Mouse (Mus musculus) heart, adult 2 months (tissue): Measurements from ENCODE around the gene Gprin2. TPM values are rescaled to one million over a fixed set of nuclear protein-coding genes. Genes with fewer than 3 reads are reported as not detected.
A peak's percentile ranks its signal among the peaks of the same experiment; 100 is the strongest.

Experiments
- DNase-seq, 2 experiments: peaks; one replicate each; pipeline ENCODE4 v3.0.0; 2021
- H3K27ac ChIP-seq: fragments of 200-600 bp; 2 replicates; pipeline ENCODE4 v1.8.1; 2022
- H3K27me3 ChIP-seq: fragments of 200-500 bp; 2 replicates; pipeline ENCODE4 v1.6.1; 2012; ENCODE audit warnings: mild to moderate bottlenecking, low read length, inconsistent platforms, mixed read lengths; ENCODE audit not compliant: control insufficient read depth, insufficient read depth
- H3K36me3 ChIP-seq: fragments of 200-500 bp; 2 replicates; pipeline ENCODE4 v1.6.1; 2012; ENCODE audit warnings: low read length, inconsistent platforms; ENCODE audit not compliant: control insufficient read depth, insufficient read depth
- H3K4me1 ChIP-seq: fragments of 200-500 bp; 2 replicates; pipeline ENCODE4 v1.6.1; 2011; ENCODE audit warnings: low read length; ENCODE audit not compliant: control insufficient read depth, insufficient read depth
- H3K4me3 ChIP-seq: fragments of 200-600 bp; 2 replicates; pipeline ENCODE4 v1.8.1; 2022
- H3K79me2 ChIP-seq: fragments of 200-500 bp; replicated peaks from 2 replicates; pipeline ENCODE4 v1.6.1; 2012; ENCODE audit warnings: mild to moderate bottlenecking, inconsistent platforms, low read length, moderate library complexity, mixed read lengths; ENCODE audit not compliant: control insufficient read depth, insufficient read depth
- H3K9ac ChIP-seq: fragments of 200-500 bp; 2 replicates; pipeline ENCODE4 v1.6.1; 2012; ENCODE audit warnings: low read depth, mild to moderate bottlenecking, control low read depth, inconsistent platforms, low read length, mixed read lengths
- CTCF ChIP-seq: fragments of 200-600 bp; IDR thresholded peaks from 2 replicates; pipeline ENCODE4 v1.8.1; 2022; ENCODE audit warnings: antibody characterized with exemption, mild to moderate bottlenecking, moderate library complexity
- EP300 ChIP-seq: fragments of 200-500 bp; IDR thresholded peaks from 2 replicates; pipeline ENCODE4 v1.6.1; 2011; ENCODE audit warnings: low read depth, low read length, control low read depth; ENCODE audit not compliant: insufficient read depth
- POLR2A ChIP-seq: fragments of 200-500 bp; IDR thresholded peaks from 2 replicates; pipeline ENCODE4 v1.6.1; 2011; ENCODE audit warnings: mild to moderate bottlenecking, low read depth, low read length, control low read depth; ENCODE audit not compliant: insufficient read depth
- WGBS: fragments of 180-500 bp; shearing (Covaris S2); methylation state at CpG from one replicate; pipeline ENCODE4 v1.1.7; 2018; 5-methylcytosine and 5-hydroxymethylcytosine counted together
- intact Hi-C: fragments of 180-260 bp; cut with DNase I; formaldehyde crosslinking; loops from one replicate; pipeline ENCODE4 v1.15.1; 2025
- polyA plus RNA-seq: library from polyadenylated mRNA; depleted of rRNA; stranded (reverse); fragments of >200 nt; gene quantifications from 2 replicates; pipeline ENCODE4 v1.2.3, GENCODE M21; 2012
- total RNA-seq, 2 experiments: library from RNA; stranded (reverse); gene quantifications; 2 replicates each; pipeline ENCODE4 v1.2.3; 2021

Gene Gprin2
- total and polyA plus RNA-seq, 3 experiments: 0.10 to 0.26 (median 0.23) TPM

DNA sequence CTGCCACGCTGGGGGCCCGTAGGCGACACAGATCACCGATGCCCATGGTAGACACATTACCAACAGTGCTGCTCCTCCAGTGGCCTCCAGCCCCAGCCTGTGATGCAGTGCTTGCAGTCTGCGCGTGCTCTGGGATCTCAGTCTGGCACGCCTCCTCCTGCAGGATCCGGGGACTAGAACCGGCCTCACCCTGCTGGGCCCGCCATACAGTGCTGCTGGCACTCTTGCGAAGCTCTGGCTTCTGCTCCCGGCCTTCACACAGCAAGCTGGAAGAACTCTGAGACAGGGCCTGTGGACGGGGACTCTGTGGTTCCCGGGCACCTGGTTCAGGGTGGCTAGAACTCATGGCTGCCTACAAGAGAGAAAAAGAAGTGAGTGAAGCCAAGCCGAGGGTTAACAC is 6.0 kb downstream of the Gprin2 start:
- Histone ChIP-seq H3K9ac (no peak overlapping the region), H3K27me3 (no peaks in the 10 kb centered on the region), H3K79me2 (no peaks in the 10 kb centered on the region), H3K27ac (no peak overlapping the region), H3K4me3 (no peak overlapping the region), H3K36me3 (no peaks in the 10 kb centered on the region), H3K4me1 (no peaks in the 10 kb centered on the region)
- DNase-seq: no peak
- WGBS: 92% methylated on average over 15 of the region's 15 CpGs
- intact Hi-C loops: no loop called here
- no peak for TF ChIP-seq CTCF
- no peak for TF ChIP-seq EP300
- TF ChIP-seq POLR2A: no peak

DNA sequence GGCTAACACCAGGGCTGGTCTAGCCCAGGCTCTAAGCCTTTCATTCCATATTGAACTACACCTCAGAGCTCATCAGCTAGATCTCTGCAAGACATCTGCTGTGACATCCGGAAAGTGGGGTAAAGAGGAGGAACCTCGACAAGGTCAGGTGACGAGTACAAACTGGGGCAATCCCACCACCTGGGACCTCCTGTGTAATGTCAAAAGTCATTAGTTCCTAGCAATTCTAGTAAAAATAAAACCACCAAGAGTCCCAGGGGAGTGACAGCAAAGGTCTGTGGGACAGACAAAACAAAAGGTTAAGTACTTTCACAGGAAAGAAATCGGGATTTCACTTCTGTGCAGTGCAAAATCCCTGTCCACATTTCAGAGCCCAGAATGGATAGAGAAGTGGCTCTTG is 7.6 kb downstream of the Gprin2 start:
- Histone ChIP-seq H3K79me2 (no peaks in the 10 kb centered on the region), H3K27ac (no peak overlapping the region), H3K9ac (no peak overlapping the region), H3K4me3 (no peak overlapping the region), H3K4me1 (no peaks in the 10 kb centered on the region), H3K36me3 (no peaks in the 10 kb centered on the region), H3K27me3 (no peaks in the 10 kb centered on the region)
- TF ChIP-seq POLR2A (no peak), EP300 (no peak), CTCF (no peak)
- intact Hi-C loops: no loop called here
- DNase-seq: no peak
- WGBS: 73% methylated on average over 4 of the region's 4 CpGs

DNA sequence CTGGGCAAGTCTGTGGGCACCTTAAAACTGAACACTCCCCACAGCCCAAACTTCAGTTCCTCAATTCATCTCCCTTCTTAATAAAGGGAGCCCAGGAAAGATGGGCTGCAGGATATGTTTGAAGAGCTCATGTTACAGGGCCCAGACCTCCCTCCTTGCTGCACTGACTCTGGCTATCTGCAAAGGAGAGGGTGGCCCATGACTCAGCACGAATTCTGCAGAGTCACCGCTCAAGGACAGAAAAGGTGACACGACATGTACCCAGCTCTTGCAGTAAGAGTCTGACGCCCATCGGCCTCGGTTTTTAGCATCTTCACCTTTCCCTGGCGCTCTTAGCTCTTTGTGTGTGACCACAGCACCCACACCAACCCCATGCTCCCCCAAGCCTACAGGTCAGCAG is 11.1 kb downstream of the Gprin2 start:
- no peaks in the 10 kb centered on the region for H3K27me3 ChIP-seq
- H3K4me3 ChIP-seq: no peak overlapping the region
- no peak overlapping the region for H3K9ac ChIP-seq
- H3K36me3 ChIP-seq: no peaks in the 10 kb centered on the region
- intact Hi-C loops: no loop called here
- WGBS: 69% methylated on average over 7 of the region's 7 CpGs
- H3K4me1 ChIP-seq: no peaks in the 10 kb centered on the region
- H3K27ac ChIP-seq: no peak overlapping the region
- DNase-seq: no peak
- H3K79me2 ChIP-seq: no peaks in the 10 kb centered on the region
- TF ChIP-seq CTCF: no peak
- TF ChIP-seq POLR2A: no peak
- TF ChIP-seq EP300: no peak

DNA sequence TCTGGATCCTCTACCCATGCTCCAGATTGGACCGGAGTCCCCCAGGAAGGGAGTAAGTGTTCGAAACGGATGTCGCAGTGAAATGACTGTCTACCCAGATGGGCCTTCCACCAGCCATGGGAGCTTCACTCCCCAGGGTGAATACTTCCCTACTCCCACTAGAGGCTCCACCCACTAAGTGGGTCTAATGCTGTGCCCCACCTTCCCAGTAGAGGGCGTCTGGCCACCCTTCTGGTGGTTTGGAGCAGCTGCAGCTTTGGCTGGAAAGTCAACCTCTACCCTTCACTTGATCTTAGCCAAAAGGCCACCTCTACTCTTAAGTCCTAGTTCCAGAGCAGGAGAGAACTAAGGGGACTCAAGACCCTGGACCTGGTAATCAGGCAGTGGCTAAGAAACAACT is 12.8 kb downstream of the Gprin2 start:
- DNase-seq: peak; percentile 26 to 38
- Histone ChIP-seq H3K9ac (no peak overlapping the region), H3K4me3 (no peak overlapping the region), H3K27ac (no peak overlapping the region), H3K27me3 (no peaks in the 10 kb centered on the region), H3K4me1 (no peaks in the 10 kb centered on the region), H3K36me3 (no peaks in the 10 kb centered on the region), H3K79me2 (no peaks in the 10 kb centered on the region)
- WGBS: 68% methylated on average over 5 of the region's 5 CpGs
- intact Hi-C loops: loop anchor here (1.0 kb wide), 1 partner anchor 47 kb away; no protein-coding TSS in a partner anchor
- TF ChIP-seq EP300: no peak
- no peak for TF ChIP-seq POLR2A
- peak; percentile 69 for TF ChIP-seq CTCF

DNA sequence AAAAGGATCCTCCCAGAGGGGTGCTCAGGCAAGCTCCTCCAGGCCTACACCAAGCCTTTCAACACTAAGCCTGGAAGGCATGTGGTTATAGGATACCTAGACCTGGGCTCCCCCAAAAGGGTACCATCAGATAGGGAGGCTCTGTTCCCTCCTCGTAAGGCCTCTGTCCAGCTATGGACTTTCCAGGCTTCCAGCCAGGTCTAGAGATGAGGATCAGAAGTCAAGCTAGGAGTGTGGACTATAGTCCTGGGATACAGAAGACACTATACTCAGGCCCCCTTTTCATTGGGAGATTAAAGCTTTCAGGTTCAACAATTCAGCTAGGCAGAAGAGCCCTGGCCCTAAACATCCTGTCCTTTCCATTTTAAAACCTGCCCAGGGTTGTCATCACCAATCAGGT is 18.4 kb downstream of the Gprin2 start:
- H3K79me2 ChIP-seq: no peaks in the 10 kb centered on the region
- no peak overlapping the region for H3K9ac ChIP-seq
- no peak overlapping the region for H3K27ac ChIP-seq
- no peaks in the 10 kb centered on the region for H3K27me3 ChIP-seq
- no peaks in the 10 kb centered on the region for H3K4me1 ChIP-seq
- TF ChIP-seq EP300 (no peak), POLR2A (no peak), CTCF (no peak)
- H3K4me3 ChIP-seq: no peak overlapping the region
- 74% methylated on average over 1 of the region's 1 CpGs for WGBS
- H3K36me3 ChIP-seq: no peaks in the 10 kb centered on the region
- no peak for DNase-seq
- intact Hi-C loops: no loop called here

DNA sequence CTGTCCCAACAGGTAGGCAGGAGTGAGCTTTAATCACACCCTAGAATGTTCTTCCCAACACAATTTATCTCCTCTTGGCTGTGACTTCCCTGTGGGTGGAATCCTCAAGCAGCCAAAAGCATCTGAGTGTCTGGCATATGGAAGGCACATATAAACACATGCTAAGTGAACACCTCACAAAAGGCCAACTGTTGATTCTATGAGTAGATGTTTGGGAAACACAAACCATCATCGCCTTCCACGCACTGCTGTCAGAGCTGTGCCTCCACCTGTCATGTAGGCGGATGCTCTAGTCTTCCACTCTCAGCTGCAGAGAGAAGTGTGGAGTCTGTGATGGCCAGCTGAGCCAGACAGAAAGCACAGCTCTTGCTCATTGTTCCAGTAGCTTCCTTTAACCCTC is 22.1 kb downstream of the Gprin2 start:
- DNase-seq: no peak
- no peak overlapping the region for H3K4me3 ChIP-seq
- intact Hi-C loops: no loop called here
- WGBS: 86% methylated on average over 3 of the region's 3 CpGs
- no peaks in the 10 kb centered on the region for H3K4me1 ChIP-seq
- H3K27ac ChIP-seq: no peak overlapping the region
- TF ChIP-seq POLR2A (no peak), EP300 (no peak)
- no peaks in the 10 kb centered on the region for H3K36me3 ChIP-seq
- H3K9ac ChIP-seq: no peak overlapping the region
- H3K79me2 ChIP-seq: no peaks in the 10 kb centered on the region
- no peaks in the 10 kb centered on the region for H3K27me3 ChIP-seq
